Mouse (Mus musculus): Measurements from ENCODE around the gene Gm26992.
"Not testable (repeated sequence)": the region's sequence is repeated elsewhere in the genome, so short reads cannot be mapped to it uniquely, and the experiment has no call there.

Gm26992 gene

DNA sequence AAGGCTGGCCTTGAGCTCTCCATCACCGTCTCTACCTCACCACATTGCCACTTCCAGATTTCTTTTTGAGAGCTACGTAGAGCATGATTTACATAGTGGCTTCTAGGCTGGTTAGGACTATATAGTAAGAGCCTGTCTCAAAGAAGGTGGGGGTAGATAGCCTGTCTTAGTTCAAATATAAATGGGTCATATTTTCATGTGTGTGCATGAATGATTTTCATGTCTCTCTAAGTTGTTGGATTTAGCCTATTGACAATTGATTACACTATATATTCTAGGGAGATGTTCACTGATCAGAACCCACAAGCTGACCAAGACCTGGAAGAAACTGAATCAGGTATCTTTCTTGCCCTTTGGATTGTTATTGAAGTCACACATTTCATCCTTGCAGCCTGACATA is at the start of gene Gm26992:
Gm26992 (plus strand) TSS at position 301 of the 400 bp plus-strand sequence.
- DNase-seq = no peak

DNA sequence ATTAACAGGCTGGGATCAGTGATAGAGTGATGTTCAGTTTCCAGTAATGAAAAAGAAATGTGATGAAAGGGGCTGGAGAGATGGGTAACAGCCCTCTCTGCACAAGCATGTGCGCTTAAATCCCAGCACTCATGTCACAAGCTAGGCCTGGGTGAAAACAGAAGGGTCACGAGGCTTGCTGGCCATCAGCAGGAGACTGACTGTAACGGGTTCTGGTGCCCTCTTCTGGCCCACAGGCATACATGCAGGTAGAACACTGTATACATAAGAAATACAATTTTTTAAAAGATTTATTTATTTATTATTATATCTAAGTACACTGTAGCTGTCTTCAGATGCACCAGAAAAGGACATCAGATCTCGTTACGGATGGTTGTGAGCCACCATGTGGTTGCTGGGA is 47.6 kb upstream of the Gm26992 start:
- no peak for DNase-seq

DNA sequence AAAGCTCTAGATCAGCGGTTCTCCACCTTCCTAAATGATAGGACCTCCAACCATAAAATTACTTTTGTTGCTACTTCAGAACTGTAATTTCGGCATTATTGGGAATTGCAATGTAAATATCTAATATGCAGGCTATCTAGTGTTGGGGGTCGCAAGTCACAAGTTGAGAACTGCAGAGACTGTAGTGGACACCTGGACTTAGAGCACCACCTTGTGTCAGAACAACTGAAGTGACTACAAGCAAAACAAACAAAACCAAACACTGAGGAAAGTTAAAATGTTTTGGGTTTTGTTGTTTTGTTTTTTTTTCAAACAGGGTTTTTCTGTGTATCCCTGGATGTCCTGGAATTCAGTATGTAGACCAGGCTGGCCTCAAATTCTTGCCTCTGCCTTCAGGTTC is 37.3 kb upstream of the Gm26992 start:
- no peak for DNase-seq

DNA sequence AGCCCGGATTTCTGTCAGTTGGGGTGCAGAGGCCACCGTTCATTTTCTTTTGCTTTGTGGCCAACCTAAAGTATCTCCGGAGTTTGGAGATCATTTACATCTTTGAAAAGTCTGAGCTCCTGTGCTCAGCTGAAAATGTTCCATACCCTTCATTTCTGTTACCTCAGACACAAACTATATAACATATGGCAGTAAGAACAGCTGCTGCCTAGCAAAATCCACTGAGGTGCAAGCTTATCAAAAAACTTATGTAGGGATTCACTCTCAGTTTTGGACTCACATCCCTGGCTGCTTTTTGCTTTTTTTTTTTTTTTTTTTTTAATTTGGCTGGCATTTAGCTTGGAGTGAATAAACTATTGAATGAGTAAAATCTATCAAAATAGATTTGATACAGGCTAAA is 33.7 kb upstream of the Gm26992 start:
- DNase-seq = no peak

DNA sequence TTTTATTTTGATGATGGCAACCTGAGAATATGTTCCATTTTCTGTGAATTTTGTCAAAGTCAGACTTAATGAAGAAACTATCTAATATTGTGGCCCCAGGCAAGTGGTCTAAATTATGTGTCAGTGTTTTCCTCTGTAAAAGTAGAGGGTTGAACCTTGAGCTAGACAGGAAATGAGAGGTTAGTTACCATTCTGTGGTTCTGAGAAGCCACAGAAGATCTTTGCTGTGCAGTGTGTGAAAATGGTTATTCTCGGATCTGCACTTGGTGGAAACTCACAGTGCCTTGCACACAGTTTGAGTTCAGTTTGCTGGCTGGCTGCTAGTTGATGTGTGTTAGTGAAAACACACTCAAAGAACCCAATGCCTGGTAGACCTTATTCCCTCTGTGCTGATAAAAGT is 28.0 kb upstream of the Gm26992 start:
- DNase-seq = no peak

DNA sequence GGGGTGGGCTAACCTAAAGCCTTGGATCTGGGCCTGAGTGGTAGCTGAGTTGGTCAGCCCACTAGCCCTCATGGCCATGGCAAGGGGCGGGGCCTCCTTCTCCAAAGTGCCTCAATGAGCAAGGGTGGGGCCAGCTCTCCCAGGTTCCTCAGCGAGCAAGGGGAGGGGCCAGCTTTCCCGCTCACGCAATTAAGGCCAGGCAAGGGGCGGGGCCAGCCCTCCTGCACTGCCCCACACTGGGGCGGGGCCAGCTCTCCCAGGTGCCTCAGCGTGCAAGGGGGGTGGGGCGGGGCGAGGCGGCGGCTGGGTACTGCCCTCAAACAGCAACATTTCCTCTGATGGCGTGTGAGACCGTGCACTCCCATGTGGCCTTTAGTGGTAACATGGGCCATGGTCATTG is 16.8 kb upstream of the Gm26992 start:
- peak in 1 of 2 experiments; percentile 4 for DNase-seq

DNA sequence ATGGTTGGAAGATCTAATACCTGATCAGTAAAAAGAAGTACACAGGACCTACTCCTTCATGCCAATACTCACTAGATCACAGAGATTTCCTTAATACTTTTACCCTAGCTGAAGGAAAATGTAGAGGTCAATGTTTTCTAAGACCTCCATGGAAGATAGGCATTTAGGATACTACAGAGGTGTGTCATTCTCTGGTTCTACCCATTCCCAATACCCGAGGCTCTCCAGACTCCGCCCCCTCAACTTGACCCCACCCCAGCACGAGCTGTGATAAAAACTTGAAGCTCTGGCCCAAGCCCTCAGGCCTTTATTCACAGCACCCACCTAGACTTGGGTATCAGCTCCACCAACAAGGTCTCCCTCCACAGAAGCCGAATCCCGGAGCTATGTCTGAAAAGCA is 7.6 kb upstream of the Gm26992 start, which contains the start of gene Tsx:
Tsx (plus strand) TSS at position 301 of the 400 bp plus-strand sequence.
- DNase-seq = no peak

DNA sequence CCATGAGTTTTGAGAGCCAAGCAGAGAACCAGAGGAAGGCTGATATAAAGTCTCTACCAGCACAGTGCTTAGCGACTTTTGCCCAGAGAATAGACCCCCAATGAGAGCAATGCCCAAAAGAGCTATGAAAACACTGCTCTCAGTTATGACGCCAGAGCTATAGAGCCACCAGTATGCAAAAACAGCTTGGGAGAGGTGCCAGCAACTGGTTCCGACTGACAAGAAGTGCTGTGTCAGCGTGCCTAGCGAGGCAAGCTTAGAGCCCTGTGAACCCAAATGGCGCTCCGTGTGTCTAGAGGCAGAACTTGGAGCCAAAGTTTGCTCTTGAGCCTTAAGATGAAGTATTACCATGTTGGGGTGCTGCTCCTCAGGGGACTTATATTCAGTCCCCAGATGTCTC is 5.9 kb downstream of the Gm26992 start:
- no peak for DNase-seq

DNA sequence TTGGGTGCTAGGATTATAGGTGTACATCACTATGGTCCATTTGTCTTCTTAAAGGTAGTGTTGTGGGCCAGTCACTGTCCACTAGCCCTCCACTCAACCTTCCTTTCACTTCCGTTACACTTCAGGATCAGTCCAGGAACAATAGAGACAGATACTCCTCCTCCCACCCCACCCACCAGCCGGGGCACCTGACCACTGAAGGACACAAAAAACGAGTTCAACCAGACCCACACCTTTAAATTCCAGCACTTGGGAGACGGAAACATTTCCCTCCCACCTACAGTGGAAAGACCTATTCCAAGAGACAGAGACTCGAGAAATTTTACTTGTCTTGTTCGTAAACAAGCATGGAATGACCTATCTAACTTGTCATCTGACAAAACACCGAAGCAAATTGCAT is 10.5 kb downstream of the Gm26992 start:
- no peak for DNase-seq

DNA sequence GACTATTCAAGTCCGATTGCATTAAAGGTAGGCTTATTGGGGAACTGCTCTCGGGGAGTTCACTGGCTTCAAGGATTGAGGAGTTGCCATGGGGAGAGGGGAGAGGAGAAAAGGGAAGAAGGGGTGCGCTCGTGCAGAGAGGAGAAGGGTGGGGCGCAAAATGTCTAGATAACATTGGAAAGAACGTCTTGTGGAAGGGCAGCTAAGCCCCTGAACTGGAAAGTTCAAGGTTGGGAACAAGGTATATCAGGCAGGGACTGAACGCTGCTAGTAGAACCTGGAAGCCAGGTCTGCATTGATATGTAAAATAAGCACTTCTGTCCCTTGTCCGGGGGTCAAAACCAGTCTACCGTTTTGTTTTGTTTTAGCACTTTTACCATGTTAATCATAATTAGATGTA is 16.2 kb downstream of the Gm26992 start:
- DNase-seq = no peak

DNA sequence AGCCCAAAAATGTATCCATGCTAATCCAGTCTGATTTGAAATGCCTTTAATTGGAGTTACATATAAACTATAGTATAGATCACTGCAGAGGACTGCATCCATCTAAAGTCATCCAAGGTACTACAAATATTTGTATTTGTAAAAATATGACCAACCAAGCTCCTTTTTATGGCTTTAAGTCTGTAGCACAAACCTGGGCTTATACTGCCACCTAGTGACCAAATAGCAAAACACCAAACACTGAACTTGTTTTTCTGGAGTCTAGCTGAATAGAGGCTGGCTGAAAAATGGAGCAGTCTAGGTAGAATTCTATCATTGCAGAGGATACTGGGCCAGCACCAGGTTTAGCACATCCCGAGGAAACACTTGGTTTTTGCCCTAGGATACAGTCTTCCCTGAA is 19.0 kb downstream of the Gm26992 start:
- DNase-seq = peak in 1 of 2 experiments; percentile 21

DNA sequence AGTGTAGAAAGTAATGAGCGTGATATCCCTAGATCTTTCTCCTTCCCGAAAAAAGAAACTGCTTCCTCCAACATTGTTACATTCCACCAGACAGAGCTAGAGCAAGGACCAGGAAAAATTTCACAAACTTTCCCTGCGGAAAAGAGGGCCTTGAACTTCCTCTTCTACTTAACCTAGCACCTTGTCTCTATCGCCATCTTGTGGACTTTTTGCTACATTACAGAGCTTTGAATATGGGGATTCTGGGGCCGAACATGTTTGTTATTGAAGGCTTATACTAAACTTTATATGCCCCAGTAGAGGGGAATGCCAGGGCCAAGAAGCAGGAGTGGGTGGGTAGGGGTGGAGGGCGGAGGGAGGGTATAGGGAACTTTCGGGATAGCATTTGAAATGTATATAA is 21.9 kb downstream of the Gm26992 start:
- DNase-seq = peak in 1 of 2 experiments; percentile 47

DNA sequence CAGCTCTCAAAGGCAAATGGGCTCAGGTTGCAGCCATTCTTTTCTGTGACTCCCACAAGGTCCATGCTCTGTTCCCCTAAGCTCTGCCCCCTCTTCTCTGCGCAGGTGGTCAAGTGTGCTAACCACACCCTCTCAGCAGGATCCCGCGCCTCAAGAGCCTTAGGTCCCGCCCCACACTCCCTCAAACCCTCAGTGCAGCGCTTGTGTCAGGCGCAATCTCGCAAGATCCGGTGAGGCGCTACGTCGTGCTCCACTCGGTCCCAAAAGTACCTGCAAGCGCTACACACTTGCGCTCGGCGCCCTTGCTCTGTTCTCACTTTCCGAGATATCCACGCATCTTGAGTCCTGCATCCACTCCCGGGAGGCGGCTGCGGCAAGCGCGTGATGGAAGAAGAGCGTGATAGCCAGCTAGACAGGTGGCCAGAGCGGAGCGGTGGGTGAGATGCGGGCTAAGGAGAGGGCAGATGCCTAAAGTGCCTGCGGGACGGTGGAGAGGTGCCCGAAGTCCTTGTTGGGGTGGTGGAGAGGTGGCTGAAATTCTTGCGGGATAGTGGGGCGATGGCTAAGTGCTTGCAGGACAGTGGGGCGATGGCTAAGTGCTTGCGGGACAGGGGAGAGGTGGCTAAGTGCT is 25.8 kb downstream of the Gm26992 start:
- peak; percentile 74 to 87 for DNase-seq

DNA sequence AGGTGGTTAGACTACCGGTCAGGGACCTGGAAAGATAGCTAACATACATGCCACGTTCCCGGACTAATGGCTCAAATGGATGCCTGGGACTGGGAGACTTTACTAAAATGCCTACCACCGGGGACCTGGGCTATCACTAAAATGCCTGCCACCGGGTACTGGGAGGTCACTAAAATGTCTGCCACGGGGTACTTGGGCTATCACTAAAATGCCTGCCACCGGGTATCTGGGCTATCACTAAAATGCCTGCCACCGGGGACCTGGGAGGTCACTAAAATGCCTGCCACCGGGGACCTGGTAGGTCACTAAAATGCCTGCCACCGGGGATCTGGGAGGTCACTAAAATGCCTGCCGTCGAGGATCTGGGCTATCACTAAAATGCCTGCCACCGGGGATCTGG is 26.6 kb downstream of the Gm26992 start:
- DNase-seq = not testable (repeated sequence)

DNA sequence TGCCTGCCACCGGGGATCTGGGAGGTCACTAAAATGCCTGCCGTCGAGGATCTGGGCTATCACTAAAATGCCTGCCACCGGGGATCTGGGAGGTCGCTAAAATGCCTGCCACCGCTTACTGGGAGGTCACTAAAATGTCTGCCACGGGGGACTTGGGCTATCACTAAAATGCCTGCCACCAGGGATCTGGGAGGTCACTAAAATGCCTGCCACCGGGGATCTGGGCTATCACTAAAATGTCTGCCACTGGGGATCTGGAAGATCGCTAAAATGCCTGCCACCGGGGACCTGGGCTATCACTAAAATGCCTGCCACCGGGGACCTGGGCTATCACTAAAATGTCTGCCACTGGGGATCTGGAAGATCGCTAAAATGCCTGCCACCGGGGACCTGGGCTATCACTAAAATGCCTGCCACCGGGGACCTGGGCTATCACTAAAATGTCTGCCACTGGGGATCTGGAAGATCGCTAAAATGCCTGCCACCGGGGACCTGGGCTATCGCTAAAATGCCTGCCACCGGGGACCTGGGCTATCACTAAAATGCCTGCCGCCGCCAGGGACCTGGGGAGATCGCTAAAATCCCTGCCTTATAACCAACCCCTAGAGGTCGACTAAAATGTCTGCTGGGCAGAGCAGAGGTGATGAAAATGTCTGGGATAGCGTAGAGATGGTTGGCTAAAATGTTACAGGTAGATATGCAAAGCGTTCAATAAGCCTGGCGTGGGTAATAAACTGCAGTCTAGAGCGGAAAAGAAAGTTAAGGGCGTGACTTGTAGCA is 27.3 kb downstream of the Gm26992 start:
- DNase-seq = peak in 1 of 2 experiments; percentile 2

DNA sequence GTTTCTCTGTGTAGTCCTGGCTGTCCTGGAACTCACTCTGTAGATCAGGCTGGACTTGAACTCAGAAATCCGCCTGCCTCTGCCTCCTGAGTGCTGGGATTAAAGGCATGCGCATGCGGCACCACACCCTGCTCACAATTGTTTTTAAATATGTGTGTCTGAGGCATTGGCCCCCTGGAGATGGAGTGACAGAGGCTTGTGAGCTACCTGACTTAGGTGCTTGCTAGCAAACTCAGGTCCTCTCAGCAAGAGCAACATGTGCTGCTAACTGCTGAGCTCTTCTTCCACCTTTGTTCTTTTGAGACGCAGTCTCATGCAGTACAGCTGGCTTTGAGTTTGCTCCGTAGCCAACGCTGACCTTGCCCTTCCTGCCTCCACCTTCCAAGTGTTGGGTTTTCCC is 31.0 kb downstream of the Gm26992 start:
- no peak for DNase-seq

DNA sequence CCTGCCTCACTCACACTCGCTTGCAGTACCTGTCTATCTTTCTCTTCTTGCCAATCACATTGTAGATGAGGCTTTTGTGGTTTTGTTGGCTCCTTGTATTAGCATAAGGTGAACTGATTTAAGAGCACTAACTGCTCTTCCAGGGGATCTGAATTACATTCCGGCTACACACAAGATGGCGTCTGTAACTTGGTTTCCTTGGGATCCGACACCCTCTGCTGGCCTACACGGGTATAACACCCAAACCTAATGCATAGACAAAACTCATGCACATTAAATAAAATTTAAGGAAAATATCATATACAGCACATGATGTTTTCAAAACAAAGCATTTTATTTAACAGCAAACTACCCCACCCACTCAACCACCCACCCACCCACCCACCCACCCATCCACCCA is 38.2 kb downstream of the Gm26992 start:
- no peak for DNase-seq

DNA sequence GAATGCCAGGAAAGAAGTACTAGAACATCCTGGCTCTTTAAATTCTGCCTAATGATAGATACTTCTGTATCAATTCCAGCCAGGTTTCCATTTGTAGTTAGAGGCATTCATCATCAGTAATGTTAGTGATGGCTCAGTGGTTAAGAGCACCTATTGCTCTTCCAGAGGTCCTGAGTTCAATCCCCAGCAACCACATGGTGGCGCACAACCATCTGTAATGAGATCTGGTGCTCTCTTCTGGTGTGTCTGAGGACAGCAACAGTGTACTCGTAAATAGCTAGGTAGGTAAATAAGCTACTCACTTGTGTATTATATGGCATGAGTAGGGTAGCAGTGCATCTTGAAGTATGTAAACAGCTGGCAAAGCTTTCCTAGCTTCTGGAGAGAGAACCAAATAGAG is 47.2 kb downstream of the Gm26992 start:
- no peak for DNase-seq

DNA sequence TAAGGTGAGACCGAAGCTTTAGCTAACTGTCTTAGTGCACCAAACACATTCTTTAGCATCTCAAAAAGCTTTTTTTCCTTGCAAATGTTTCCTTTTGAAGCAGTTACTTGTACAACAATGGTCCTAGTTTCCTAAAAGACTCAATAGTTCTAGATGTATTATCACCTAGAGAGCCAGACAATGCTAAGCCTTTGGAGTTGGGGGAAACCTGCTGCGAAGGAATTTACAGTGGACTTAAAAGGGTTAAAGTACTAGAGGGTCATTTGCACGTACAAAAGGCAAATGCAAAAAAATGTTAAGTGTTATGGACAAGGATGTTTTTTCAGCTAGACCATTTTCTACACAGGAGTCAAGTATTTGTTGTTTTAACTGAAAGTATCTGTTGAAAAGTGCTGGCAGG is 50.5 kb downstream of the Gm26992 start:
- no peak for DNase-seq

DNA sequence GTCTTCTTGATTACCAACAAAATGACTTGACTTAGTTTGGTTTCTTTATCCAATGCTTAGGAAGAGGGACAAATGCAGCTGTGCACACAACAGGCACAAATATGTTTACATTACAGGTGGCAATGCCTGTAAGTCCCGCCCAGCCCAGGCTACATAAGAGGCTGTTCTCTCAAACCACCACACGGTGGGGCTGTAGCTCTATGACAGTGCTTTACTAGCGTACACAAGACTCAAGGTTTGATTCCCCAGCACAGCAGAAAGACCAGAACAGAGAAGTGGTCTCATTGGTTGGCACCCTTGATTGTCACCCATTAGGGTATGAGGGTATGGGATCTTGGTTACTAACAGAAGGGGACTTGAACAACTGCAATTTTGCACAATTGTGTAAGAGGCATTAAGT is 55.7 kb downstream of the Gm26992 start:
- DNase-seq = peak; percentile 51 to 78

DNA sequence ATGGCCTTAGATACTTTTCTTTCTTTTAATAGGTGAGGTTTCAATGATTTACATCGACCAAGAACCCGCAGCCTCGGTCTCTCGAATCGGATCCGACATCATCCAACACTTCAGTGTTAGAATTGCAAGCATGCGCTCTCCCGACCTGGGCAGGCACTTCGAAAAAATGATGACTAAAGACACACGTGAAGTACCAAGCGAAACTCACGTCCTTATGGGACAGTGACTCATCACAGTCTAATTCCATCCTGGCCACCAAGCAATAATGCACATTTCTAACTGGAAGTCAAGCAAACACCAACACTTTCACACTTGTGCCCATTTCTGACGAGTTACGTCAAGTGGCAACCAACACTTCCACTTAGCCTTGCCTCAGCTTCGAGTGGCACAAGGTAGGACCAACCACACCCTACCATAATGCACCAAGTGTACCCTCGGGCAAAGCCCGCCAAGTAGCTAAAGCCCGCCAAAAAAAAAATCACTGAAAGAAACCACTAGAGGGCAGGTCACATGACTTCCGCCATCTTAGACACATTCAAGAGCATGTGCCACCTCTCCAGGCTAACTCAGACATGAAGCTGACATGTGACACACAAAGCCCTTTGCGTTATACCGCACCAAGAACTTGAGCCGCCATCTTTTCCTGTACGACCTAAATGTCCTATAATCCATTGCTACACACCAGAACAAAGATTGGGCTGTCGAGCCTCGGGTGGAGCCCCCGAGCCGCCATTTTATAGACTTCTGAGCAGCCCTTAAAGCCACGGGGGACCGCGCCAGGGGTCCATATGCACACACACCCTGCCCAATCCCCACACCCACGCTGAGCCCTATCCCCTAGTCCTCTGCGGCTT is 59.7 kb downstream of the Gm26992 start:
- DNase-seq = peak in 1 of 2 experiments; percentile 68

DNA sequence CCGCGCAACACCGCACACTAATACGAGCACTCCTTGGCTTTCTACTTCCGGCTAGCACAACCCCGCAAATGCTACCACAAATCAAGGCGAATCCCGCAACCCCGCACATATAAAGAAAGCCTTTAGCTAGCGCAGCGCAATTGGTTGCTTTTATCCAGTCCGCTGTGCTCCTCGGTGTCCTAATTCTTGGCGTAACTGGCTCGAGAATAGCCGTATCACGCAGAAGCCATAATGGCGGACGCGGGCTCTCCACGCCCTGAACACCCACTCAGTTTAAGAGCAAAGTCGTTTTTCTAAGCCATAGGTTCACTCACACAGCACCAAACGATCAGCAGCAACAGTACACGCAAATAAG is 60.3 kb downstream of the Gm26992 start:
- DNase-seq = no peak

DNA sequence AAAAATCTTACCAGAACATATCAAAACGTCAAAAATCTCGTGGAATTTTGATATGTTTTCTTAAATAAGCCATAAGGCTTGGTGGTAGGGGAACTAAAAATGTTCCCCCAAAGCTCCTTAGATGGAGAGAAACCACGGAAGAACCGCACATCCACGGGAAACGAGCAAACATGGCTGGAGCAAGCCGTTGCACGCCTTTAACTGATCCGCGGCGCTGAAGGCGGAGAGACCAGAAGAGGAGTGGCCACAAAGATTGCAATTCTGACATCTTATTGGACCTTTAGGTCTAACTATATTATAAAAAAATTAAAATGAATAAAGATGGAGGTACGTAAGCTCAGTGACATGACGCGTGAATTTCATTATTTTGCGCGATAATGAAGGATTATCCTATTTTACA is 61.2 kb downstream of the Gm26992 start:
- peak in 1 of 2 experiments; percentile 69 for DNase-seq

DNA sequence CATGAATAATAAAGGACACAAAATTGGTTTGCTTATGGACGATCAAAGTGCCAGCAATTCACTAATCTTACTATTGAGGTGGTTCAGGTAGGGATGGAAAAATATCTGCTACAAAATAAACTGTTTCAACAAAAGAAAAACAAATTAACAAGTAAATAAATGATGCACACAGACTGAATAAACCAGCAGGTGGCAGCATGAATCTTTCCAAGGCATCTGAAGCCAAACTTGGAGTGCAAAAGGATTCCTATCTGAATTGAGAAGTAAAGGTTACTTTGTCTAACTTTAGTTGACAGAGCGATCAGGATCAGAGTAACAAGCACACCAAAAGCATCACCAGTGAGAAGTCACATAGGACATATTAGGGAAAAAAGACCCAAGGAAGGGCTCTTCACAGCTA is 62.2 kb downstream of the Gm26992 start:
- peak in 1 of 2 experiments; percentile 72 for DNase-seq
